Mouse (Mus musculus): ENCODE results near the gene Cxcl14.

The Cxcl14 gene

GRCm38 (mm10) chr13:56251924-56252619 lies 44.3 kb downstream of the Cxcl14 start, which contains the start of gene Neurog1:
Gene Neurog1 (minus strand): TSS chr13:56252163.
- in situ Hi-C loops (cut with MseI, MboI), result no loop called here

GRCm38 (mm10) chr13:56251176-56251923 lies 45.0 kb downstream of the Cxcl14 start:
- in situ Hi-C loops (cut with MseI, MboI), result no loop called here

- in situ Hi-C loops (cut with MseI, MboI), result no loop called here
Measured at GRCm38 (mm10) chr13:56250551-56251161, 45.7 kb downstream of the Cxcl14 start.

- in situ Hi-C loops (cut with MseI, MboI), result no loop called here
Measured at GRCm38 (mm10) chr13:56249593-56250341, 46.6 kb downstream of the Cxcl14 start.

GRCm38 (mm10) chr13:56243104-56243503 lies 53.2 kb downstream of the Cxcl14 start:
- in situ Hi-C loops (cut with MseI, MboI), result no loop called here

- in situ Hi-C loops (cut with MseI, MboI), result no loop called here
Measured at GRCm38 (mm10) chr13:56240012-56240770, 56.2 kb downstream of the Cxcl14 start.
